Mouse (Mus musculus): ENCODE data around the gene Syne3. TPM values are rescaled to one million over a fixed set of nuclear protein-coding genes. Genes with fewer than 3 reads are reported as not detected.

The Syne3 gene
- polyA plus RNA-seq, 1 experiment from 2014 or later = 1.6 TPM

GRCm38 (mm10) chr12:105021441-105022069 is 11.9 kb upstream of the Syne3 start:
- no peak overlapping the region for H3K4me2 ChIP-seq (replicated peaks)
- peaks cover 3% of the 10 kb centered on the region; the same call in 1 of the 2 replicates for H3K36me3 ChIP-seq
- no peaks in the 10 kb centered on the region for H3K27me3 ChIP-seq
- 67% methylated on average over 8 of the region's 8 CpGs for WGBS
- no peak overlapping the region; the same call in 1 of the 2 replicates for H3K27ac ChIP-seq
- H3K9ac ChIP-seq = no peak overlapping the region
- ATAC-seq (ENCODE audit: low FRiP score, low read depth) = no peak
- 0 out of 2 replicates have a peak, but pooled peaks cover 5% of the 10 kb centered on the region for H3K4me1 ChIP-seq
- no peak overlapping the region for H3K4me3 ChIP-seq
- H3K9me3 ChIP-seq = peaks cover 17% of the 10 kb centered on the region

- WGBS = 61% methylated on average over 19 of the region's 19 CpGs
- Histone ChIP-seq H3K27me3 (no peaks in the 10 kb centered on the region), H3K4me2 (replicated peaks) (no peak overlapping the region), H3K4me1 (0 out of 2 replicates have a peak, but pooled peaks cover 7% of the 10 kb centered on the region), H3K4me3 (no peak overlapping the region), H3K27ac (no peak overlapping the region), H3K9ac (no peak overlapping the region), H3K9me3 (peaks cover 17% of the 10 kb centered on the region), H3K36me3 (peaks cover 3% of the 10 kb centered on the region; the same call in 1 of the 2 replicates)
- no peak for ATAC-seq (ENCODE audit: low FRiP score, low read depth)
Observed at GRCm38 (mm10) chr12:105019359-105020219, 10.0 kb upstream of the Syne3 start.

GRCm38 (mm10) chr12:105016639-105017038 is 7.0 kb upstream of the Syne3 start:
- Histone ChIP-seq H3K36me3 (no peaks in the 10 kb centered on the region), H3K4me1 (peaks cover 17% of the 10 kb centered on the region), H3K4me2 (replicated peaks) (0 out of 2 replicates have a peak overlapping the region, but pooled peaks have one; percentile 7), H3K9me3 (no peaks in the 10 kb centered on the region), H3K27ac (no peak overlapping the region), H3K4me3 (no peak overlapping the region), H3K9ac (no peak overlapping the region), H3K27me3 (no peaks in the 10 kb centered on the region)
- WGBS = 47% methylated on average over 10 of the region's 10 CpGs
- no peak for ATAC-seq (ENCODE audit: low FRiP score, low read depth)

- no peak overlapping the region for H3K4me3 ChIP-seq
- H3K4me2 ChIP-seq (replicated peaks) = no peak overlapping the region
- ATAC-seq (ENCODE audit: low FRiP score, low read depth) = no peak
- no peaks in the 10 kb centered on the region for H3K36me3 ChIP-seq
- peaks cover 17% of the 10 kb centered on the region for H3K4me1 ChIP-seq
- H3K27ac ChIP-seq = no peak overlapping the region
- no peaks in the 10 kb centered on the region for H3K9me3 ChIP-seq
- WGBS = 48% methylated on average over 4 of the region's 4 CpGs
- peaks cover 3% of the 10 kb centered on the region; the same call in 1 of the 2 replicates for H3K27me3 ChIP-seq
- no peak overlapping the region for H3K9ac ChIP-seq
Observed at GRCm38 (mm10) chr12:105016199-105016598, 6.6 kb upstream of the Syne3 start.

- H3K9ac ChIP-seq = no peak overlapping the region; the same call in 1 of the 2 replicates
- peak overlapping the region; percentile 10; the same call in 1 of the 2 replicates for H3K4me3 ChIP-seq
- H3K4me2 ChIP-seq (replicated peaks) = peak overlapping the region; percentile 46
- no peaks in the 10 kb centered on the region for H3K36me3 ChIP-seq
- H3K9me3 ChIP-seq = no peaks in the 10 kb centered on the region
- H3K4me1 ChIP-seq = peaks cover 40% of the 10 kb centered on the region
- no peak for ATAC-seq (ENCODE audit: low FRiP score, low read depth)
- peaks cover 33% of the 10 kb centered on the region for H3K27me3 ChIP-seq
- H3K27ac ChIP-seq = peak overlapping the region; percentile 55; the same call in 1 of the 2 replicates
- WGBS = 18% methylated on average over 17 of the region's 17 CpGs
Observed at GRCm38 (mm10) chr12:105013065-105013464, 3.5 kb upstream of the Syne3 start.

GRCm38 (mm10) chr12:105012314-105012713 is 2.7 kb upstream of the Syne3 start:
- peaks cover 40% of the 10 kb centered on the region for H3K27me3 ChIP-seq
- H3K4me1 ChIP-seq = peaks cover 41% of the 10 kb centered on the region
- H3K27ac ChIP-seq = no peak overlapping the region
- H3K9me3 ChIP-seq = no peaks in the 10 kb centered on the region
- no peak overlapping the region for H3K4me2 ChIP-seq (replicated peaks)
- ATAC-seq (ENCODE audit: low FRiP score, low read depth) = no peak
- H3K36me3 ChIP-seq = no peaks in the 10 kb centered on the region
- 92% methylated on average over 4 of the region's 4 CpGs for WGBS
- no peak overlapping the region for H3K4me3 ChIP-seq
- no peak overlapping the region for H3K9ac ChIP-seq

GRCm38 (mm10) chr12:105011589-105011988 is 2.0 kb upstream of the Syne3 start:
- H3K27ac ChIP-seq = no peak overlapping the region
- 90% methylated on average over 1 of the region's 1 CpGs for WGBS
- H3K27me3 ChIP-seq = peaks cover 47% of the 10 kb centered on the region
- H3K9me3 ChIP-seq = no peaks in the 10 kb centered on the region
- no peak overlapping the region for H3K9ac ChIP-seq
- peaks cover 36% of the 10 kb centered on the region for H3K4me1 ChIP-seq
- ATAC-seq (ENCODE audit: low FRiP score, low read depth) = no peak
- no peak overlapping the region for H3K4me3 ChIP-seq
- no peak overlapping the region for H3K4me2 ChIP-seq (replicated peaks)
- no peaks in the 10 kb centered on the region for H3K36me3 ChIP-seq

GRCm38 (mm10) chr12:105010213-105010790 is 693 bp upstream of the Syne3 start:
- Histone ChIP-seq H3K4me1 (peaks cover 34% of the 10 kb centered on the region), H3K27ac (no peak overlapping the region), H3K9ac (peak overlapping the region; percentile 72)

GRCm38 (mm10) chr12:105008752-105009178 is 844 bp downstream of the Syne3 start:
- Histone ChIP-seq H3K27ac (no peak overlapping the region), H3K9ac (peak overlapping the region; percentile 72), H3K4me1 (peaks cover 34% of the 10 kb centered on the region), H3K4me3 (peak overlapping the region; percentile 69), H3K4me2 (replicated peaks) (peak overlapping the region; percentile 99), H3K27me3 (peaks cover 50% of the 10 kb centered on the region), H3K9me3 (no peaks in the 10 kb centered on the region), H3K36me3 (no peaks in the 10 kb centered on the region)
- 1% methylated on average over 13 of the region's 13 CpGs for WGBS
- ATAC-seq (ENCODE audit: low FRiP score, low read depth) = peak; percentile 64

More at GRCm38 (mm10) chr12:105010213-105010790, 693 bp upstream of the Syne3 start:
- no peak for ATAC-seq (ENCODE audit: low FRiP score, low read depth)
- H3K36me3 ChIP-seq = no peaks in the 10 kb centered on the region
- WGBS = 20% methylated on average over 9 of the region's 9 CpGs
- H3K27me3 ChIP-seq = peaks cover 49% of the 10 kb centered on the region
- H3K9me3 ChIP-seq = no peaks in the 10 kb centered on the region
- peak overlapping the region; percentile 69 for H3K4me3 ChIP-seq
- H3K4me2 ChIP-seq (replicated peaks) = peak overlapping the region; percentile 99

- 64% methylated on average over 2 of the region's 2 CpGs for WGBS
- no peaks in the 10 kb centered on the region for H3K9me3 ChIP-seq
- peak overlapping the region; percentile 72; the same call in 1 of the 2 replicates for H3K9ac ChIP-seq
- H3K27ac ChIP-seq = no peak overlapping the region
- peak overlapping the region; percentile 99 for H3K4me2 ChIP-seq (replicated peaks)
- H3K4me3 ChIP-seq = peak overlapping the region; percentile 69
- H3K4me1 ChIP-seq = peaks cover 28% of the 10 kb centered on the region
- no peak for ATAC-seq (ENCODE audit: low FRiP score, low read depth)
- H3K36me3 ChIP-seq = no peaks in the 10 kb centered on the region
- H3K27me3 ChIP-seq = peaks cover 50% of the 10 kb centered on the region
Observed at GRCm38 (mm10) chr12:105008150-105008549, 1.5 kb downstream of the Syne3 start.

GRCm38 (mm10) chr12:105005715-105005972 is 4.0 kb downstream of the Syne3 start:
- H3K9me3 ChIP-seq = no peaks in the 10 kb centered on the region
- H3K36me3 ChIP-seq = no peaks in the 10 kb centered on the region
- no peak overlapping the region for H3K9ac ChIP-seq
- H3K4me2 ChIP-seq (replicated peaks) = no peak overlapping the region
- H3K4me1 ChIP-seq = peaks cover 27% of the 10 kb centered on the region
- H3K4me3 ChIP-seq = no peak overlapping the region
- H3K27ac ChIP-seq = no peak overlapping the region
- H3K27me3 ChIP-seq = peaks cover 46% of the 10 kb centered on the region
- 50% methylated on average over 2 of the region's 2 CpGs for WGBS
- no peak for ATAC-seq (ENCODE audit: low FRiP score, low read depth)

Measured in limb, embryonic 13.5 days (tissue).